Mouse (Mus musculus) embryonic fibroblast, embryonic 13.5 days (primary cell): Measurements from ENCODE around the gene Fam57b.

Experiments
- CTCF ChIP-seq: IDR thresholded peaks from 2 replicates; pipeline ENCODE4 v1.5.1; 2011; ENCODE audit warnings: mild to moderate bottlenecking, control low read depth, low read length, moderate library complexity, borderline replicate concordance; ENCODE audit not compliant: insufficient read depth
- POLR2A ChIP-seq: IDR thresholded peaks from 2 replicates; pipeline ENCODE4 v1.6.1; 2011; ENCODE audit warnings: low read depth, mild to moderate bottlenecking, control low read depth, low read length, moderate library complexity

GRCm38 (mm10) chr7:126803751-126804150 lies 6.3 kb downstream of the Fam57b start:
- TF ChIP-seq CTCF (no peak), POLR2A (no peak)
